Mouse (Mus musculus) heart, postnatal 10 days (tissue): ENCODE measurements around the gene Wfdc21. TPM values are rescaled to one million over a fixed set of nuclear protein-coding genes. Genes with fewer than 3 reads are reported as not detected.

ENCODE experiments used
- DNase-seq, 2 experiments: peaks; one replicate each; pipeline ENCODE4 v3.0.0; 2021
- intact Hi-C: fragments of 180-260 bp; cut with DNase I; formaldehyde crosslinking; loops from one replicate; pipeline ENCODE4 v1.15.1; 2025
- total RNA-seq, 2 experiments: library from RNA; stranded (reverse); gene quantifications; 2 replicates each; pipeline ENCODE4 v1.2.3; 2021

The Wfdc21 gene
- total RNA-seq, 2 experiments from 2014 or later, result not detected

DNA sequence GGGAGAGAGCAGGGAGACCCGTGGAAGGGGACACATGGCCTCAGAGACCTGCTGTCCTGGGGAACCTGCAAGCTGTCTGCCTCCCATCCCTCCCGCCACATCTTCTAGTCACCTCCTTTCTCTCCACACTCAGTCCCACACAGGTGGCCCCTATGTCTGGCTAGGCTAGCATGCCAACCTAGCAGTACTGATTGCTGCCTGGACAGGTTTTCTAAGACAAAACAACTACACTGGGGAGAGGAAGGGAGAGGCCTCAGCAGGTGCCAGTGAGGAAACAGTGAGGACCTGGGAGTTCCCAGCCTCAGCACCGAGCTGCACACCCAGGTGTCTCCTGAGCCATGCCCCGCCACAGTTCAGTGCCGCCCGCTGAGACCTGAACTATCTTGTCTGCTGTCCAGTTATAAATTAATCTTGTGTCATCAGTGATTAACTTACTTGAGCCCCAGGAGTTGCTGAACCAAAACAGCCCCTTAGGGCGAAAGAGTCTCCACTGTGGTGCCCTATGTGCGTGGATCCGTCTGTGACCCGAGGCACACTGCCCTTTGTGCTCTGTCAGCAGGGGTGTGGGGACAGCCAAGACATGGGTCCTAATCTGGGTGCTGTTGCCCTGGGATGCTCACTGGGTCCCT lies 50.4 kb downstream of the Wfdc21 start:
- no peak for DNase-seq
- intact Hi-C loops, result no loop called here

- intact Hi-C loops, result loop anchor here (5.0 kb wide), 1 partner anchor 137 kb away; no protein-coding TSS in a partner anchor
These were observed 53.2 kb downstream of the Wfdc21 start for GRCm38 (mm10) chr11:83799871-83800430.

DNA sequence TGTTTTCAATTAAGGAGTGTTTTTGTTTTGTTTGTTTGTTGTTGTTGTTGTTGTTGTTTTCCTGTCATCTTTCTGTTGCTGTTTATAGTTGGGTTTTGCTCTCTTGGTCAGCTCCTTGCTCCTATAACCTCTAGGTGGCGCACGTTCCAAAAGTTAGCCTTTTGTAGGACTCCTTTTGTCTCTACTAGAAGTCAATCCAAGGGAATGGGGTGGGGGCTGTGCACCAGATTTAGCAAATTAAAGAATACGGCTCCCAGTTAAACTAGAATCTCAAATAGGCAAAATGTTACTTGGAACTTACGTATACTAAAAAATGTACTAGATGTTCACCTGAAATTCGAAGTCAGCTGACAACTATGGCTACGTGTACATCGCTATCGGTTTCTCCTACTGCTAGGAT lies 55.4 kb downstream of the Wfdc21 start:
- intact Hi-C loops, result loop anchor here (5.0 kb wide), 1 partner anchor 135 kb away; no protein-coding TSS in a partner anchor
- DNase-seq, result peak; percentile 24 to 43

More at GRCm38 (mm10) chr11:83799871-83800430, 53.2 kb downstream of the Wfdc21 start:
- no peak for DNase-seq

Other genes starting within 250 kb of the Wfdc21 start
- gene Heatr9, start 224.8 kb upstream of the Wfdc21 start, total RNA-seq, result not detected
- gene Ccl5, start 216.4 kb upstream of the Wfdc21 start, total RNA-seq, result not detected
- 1 to 10 TPM; 2.9 to 5.3 TPM for gene Ccl9, start 168.3 kb upstream of the Wfdc21 start, total RNA-seq
- gene Ccl6, start 153.9 kb upstream of the Wfdc21 start, total RNA-seq, result 1 to 10 TPM; 3.0 to 4.5 TPM
- not detected for gene Rpl9-ps1, start 101.3 kb upstream of the Wfdc21 start, total RNA-seq
- under 1 TPM in 1 of 2 experiments, not detected in 1; 0.35 TPM for gene Ccl3, start 97.6 kb upstream of the Wfdc21 start, total RNA-seq
- not detected for gene Ccl4, start 84.4 kb upstream of the Wfdc21 start, total RNA-seq
- gene Wfdc17, start 42.9 kb upstream of the Wfdc21 start, total RNA-seq, result 1 to 10 TPM in 1 of 2 experiments, under 1 TPM in 1; 0.91 to 1.1 TPM
- under 1 TPM in 1 of 2 experiments, not detected in 1; 0.74 TPM for gene Wfdc18, start 37.9 kb upstream of the Wfdc21 start, total RNA-seq
- 1 to 10 TPM; 8.0 to 8.2 TPM for gene Heatr6, start 6.8 kb downstream of the Wfdc21 start, total RNA-seq
- not detected for gene Hnf1b, start 103.1 kb downstream of the Wfdc21 start, total RNA-seq
- gene Ddx52, start 195.1 kb downstream of the Wfdc21 start, total RNA-seq, result 10 to 100 TPM; 12.3 to 12.4 TPM
- gene Synrg, start 217.5 kb downstream of the Wfdc21 start, total RNA-seq, result 10 to 100 TPM; 20.2 to 25.8 TPM